Mouse (Mus musculus) R1 (cell line): ENCODE data around the gene Slit2.
A peak's percentile ranks its signal among the peaks of the same experiment; 100 is the strongest.

Experiments
- DNase-seq: peaks from one replicate; pipeline ENCODE4 v3.0.0-alpha.2; 2018; ENCODE audit warnings: low read depth, low spot score

Slit2 gene

GRCm38 (mm10) chr5:48050637-48051314 lies 67.8 kb downstream of the Slit2 start:
- DNase-seq = peak; percentile 8

- no peak for DNase-seq
Observed at GRCm38 (mm10) chr5:48058612-48059011, 75.7 kb downstream of the Slit2 start.

DNA sequence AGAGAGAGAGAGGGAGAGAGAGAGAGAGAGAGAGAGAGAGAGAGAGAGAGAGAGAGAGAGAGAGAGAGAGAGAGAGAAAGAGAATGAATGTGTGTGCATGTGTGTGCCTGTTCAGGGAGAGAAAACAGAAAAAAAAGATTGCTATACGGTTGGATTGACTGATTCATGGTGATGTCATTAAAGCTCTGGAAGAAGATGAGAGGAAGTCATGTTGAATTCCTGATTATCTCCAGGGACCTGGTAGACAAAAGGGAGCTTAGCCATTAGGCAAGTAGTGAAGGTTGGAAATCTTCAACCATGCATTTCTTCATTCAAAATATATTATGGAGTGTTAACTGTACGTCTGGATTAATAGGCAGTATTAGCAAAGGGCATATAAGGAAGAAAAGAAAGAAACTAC lies 77.8 kb downstream of the Slit2 start:
- DNase-seq = no peak

- no peak for DNase-seq
Observed at GRCm38 (mm10) chr5:48078730-48079129, 95.8 kb downstream of the Slit2 start.

DNA sequence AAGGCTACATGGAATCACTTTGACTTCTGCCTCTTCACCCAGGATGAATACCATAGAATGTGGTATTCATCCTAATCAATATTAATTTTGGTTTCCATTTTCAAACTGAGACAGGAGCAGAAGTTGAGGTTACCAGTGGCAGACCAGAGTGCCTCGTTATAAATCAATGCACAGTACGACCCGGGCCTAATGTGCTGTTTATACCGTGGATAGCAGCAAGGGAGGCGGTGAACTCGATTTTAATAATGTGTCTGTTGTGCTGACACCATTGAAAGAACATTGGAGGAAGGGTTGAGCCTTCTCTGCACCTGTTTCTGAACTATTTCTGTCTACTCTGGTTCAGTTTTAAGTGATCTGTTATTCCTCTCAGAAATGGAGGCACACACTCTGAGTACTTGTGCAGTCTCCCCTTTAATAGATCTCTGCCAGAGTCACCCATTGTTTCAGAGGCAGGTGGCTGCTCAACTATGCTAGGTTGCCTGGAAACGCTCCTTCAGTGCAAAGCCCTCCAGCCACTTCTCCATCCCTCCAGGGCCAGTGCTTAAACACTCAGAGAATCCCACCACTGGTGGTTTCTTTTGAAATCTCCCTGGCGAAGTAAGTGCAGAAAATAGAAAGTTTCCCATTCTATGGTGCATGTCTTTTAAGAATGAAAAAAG lies 98.4 kb downstream of the Slit2 start:
- DNase-seq = no peak

DNA sequence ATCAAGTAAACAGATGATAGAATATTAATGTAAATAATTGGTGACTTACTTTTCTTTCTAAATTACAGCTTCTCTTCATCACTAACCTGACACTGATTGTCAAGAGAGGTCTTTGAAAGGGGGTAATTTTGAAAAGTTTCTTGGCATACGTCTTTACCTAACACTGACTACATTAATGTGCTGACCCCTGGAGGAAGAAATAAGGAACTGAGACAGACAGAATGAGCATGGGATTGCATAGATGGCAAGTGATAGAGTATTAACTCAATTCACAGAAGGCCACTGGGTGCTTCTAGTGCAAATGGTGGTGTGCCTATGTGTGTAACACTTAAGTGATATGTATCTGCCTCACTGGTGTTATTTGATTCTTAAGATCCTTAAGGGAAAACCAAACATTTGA lies 130.5 kb downstream of the Slit2 start:
- DNase-seq = peak; percentile 3

DNA sequence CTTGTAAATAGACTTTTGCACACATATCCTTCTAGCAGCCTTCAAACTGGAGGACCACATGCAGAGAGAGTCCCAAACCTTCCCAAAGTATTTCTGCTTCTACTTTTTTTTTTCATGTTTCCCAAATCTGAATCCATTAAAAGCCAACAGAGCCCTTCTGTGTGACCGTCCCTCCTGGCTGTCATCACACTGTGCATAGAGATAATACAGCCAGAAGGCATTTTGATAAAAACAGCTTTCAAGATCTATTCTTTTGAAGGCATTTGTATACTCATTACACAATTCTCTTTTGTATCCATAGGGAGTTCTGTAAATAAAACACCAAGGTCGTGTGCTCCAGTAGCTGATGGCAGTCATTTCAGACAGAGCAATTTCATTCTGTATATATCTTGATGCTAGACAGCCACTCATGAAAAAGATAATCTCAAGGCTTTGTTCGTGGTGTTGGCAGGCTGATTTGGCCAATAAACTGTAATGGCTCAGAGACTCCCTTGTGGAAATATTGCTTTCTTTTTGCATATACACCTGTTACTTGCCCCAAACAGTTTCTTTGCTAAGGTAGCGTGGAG lies 132.1 kb downstream of the Slit2 start:
- DNase-seq = no peak

DNA sequence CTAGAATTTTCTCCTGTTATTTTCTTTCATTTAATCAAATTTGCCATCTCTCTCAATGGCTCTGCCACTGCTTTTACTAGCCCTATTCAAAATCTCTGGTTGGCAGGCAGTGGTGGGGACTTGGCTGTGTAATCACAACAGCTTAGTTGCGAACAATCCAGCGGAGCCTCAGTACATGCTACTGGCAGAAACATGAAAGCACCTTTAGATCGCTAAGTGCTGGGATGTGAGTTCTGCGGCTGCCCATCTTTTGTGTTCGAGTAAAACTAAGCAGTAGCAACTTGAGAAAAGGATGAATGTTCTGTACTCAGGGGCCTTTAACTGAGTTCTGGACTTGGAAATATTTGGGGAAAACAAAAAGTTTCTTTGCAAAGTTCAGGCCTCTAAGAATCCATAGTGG lies 139.7 kb downstream of the Slit2 start:
- DNase-seq = no peak

DNA sequence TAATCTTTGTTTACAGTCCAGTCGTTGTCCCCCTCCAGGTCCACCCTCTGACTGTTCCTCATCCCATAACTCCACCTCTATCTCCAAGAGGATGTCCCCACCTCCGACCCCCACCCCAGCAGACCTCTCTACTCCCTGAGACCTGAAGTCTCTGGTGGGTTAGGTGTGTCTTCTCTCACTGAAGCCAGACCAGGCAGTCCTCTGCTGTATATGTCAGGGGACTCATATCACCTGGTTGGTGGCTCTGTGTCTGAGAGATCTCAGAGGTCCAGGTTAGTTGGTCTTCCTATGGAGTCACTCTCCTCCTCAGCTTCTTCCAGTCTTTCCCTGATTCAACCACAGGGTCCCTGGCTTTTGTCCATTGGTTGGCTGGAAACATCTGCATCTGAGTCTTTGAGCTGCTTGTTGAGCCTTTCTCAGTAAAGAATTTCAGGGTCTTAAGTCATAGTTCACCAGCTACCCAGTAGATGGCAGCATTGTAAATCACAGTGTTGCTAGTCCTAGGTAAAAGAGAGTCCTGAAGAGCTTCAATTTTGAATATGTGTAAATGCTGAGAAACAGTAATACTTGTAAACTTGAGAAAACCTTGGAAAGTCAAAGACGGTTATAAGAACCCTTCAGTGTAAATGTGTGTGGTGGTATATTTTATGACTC lies 143.0 kb downstream of the Slit2 start:
- DNase-seq = peak; percentile 53

GRCm38 (mm10) chr5:48129981-48130380 lies 147.0 kb downstream of the Slit2 start:
- no peak for DNase-seq

DNA sequence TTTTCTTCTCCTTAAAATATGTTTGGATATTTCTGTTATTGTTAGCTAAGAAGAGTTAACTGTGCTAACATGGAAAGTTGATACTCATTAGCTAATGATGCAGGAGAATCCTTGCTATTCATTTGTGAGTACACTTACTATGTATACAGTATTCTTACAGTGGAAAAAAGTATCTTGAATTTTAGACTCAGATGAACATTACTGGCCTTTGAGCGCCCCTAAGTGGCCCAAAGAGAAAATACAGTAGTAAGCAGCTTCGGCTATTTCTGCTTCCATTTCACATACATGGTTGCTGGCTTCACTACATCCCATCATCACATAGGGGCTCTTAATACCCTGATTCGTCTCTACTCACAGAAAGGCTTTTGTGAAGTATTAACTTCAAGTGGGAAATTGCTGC lies 153.6 kb downstream of the Slit2 start:
- peak; percentile 18 for DNase-seq

DNA sequence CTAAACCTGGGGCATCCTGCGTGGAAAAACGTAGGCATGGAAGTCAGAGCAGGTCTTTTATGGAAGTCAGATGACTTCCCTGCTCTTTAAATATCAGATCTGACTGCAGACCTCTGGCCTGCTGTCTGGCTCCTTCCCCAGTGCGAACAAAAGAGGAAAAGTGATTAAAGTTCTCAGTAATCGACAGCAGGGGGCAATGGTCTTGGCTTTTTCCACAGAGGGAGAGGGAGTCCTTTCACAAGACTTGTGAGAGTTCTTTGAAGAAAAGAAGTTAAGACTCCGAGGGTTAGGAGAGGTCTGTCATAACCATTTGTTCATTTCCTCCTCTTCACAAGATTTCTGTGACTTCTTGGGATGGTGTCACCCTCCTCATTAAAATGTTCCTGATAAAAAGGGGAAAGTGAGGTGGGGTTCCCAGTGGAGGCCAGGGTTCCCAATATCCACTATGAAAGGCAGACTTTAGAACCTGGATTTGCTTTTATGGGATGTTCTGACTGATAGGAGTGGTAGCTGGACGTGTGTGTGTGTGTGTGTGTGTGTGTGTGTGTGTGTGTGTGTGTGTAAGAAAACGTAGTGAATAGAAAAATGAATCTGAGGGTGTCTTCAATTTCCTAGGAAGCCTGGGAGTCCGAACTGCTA lies 156.0 kb downstream of the Slit2 start:
- DNase-seq = peak; percentile 25

DNA sequence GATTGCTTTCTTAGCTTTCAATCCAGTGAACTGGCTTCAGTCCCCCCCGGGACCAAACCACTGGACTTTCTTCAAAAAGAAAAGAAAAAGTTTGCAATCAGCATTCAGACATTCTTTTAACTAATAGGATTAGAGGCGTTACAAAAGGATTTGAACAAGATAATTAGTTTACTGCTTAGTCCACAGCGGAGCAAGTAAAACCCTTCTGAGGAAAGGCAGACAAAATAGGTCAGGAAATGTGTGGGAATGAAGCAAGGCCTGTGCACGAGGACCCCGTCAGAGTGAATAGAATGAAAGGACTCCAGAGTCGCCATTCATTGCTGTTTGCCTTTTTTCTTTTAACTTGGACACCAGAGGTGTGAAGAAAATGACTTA lies 156.5 kb downstream of the Slit2 start:
- DNase-seq = no peak

GRCm38 (mm10) chr5:48146082-48146481 lies 163.1 kb downstream of the Slit2 start:
- DNase-seq = no peak

DNA sequence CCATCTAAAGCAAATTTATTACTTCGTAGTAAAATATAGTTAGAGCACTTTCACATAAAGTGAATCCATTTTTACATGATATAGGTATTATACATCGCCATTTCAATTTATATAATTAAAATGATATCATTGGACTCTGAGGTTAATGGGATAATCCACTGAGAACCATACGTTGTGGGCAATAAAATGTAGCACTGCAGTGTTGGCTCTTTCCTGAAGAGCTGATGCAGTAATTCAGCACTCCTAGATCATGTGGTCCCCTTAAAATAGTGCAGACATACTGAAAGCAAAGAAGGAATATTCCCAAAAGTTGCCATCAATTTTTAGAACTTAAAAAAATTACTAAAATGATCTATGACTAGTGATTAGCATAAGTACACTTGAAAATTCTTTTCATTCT lies 177.9 kb downstream of the Slit2 start:
- DNase-seq = no peak

DNA sequence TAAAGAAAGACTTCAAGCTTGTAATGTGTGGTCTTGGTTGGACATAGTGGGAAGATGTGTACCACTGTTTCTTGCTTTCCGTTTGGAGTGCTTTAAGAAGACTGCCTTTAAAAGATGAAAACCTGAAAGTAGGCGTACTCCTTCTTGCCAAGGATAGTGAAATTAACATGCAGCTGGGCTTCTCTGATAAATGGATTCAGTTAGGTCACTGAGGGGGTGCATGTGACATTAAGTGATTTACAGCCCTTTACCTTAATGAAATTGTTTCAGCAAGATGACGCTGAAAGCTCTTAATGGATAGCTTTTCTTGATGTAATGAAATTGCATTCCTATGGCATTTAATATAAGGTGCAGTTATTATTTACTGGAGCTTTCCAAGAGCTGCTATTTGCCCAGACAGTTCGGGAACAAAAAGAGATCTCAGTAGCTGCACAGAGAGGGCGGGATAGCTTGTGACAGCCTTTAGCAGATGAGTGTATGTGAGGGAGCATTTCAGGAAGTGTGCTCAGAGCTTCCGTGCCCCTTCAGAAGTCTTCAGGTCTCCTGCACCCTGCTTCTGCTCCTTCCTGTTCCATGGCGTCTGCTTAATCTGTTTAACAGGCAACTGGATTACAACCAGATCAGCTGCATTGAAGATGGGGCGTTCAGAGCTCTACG lies 198.8 kb downstream of the Slit2 start:
- no peak for DNase-seq

- DNase-seq = no peak
Observed at GRCm38 (mm10) chr5:48184358-48184757, 201.4 kb downstream of the Slit2 start.

- no peak for DNase-seq
Observed at GRCm38 (mm10) chr5:48187819-48188218, 204.9 kb downstream of the Slit2 start.

DNA sequence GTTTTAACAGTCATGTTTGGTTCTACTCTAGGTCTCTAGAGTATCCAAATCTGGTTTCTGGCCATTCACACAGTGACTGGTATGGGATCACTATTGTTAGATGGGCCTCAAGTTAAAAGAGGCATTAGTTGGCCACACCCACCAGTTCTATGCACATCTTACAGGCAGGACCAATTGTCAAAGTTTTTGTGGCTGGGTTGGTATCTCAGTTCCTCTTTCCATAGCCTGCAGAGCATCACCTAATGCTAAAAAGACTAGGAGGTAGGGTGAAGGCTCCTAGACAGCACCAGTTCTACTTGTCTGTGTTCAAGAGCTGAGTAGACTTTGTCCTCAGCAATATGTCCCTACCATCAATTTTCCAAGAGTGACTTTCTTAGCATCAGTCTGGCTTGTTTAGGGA lies 216.4 kb downstream of the Slit2 start:
- DNase-seq = no peak

DNA sequence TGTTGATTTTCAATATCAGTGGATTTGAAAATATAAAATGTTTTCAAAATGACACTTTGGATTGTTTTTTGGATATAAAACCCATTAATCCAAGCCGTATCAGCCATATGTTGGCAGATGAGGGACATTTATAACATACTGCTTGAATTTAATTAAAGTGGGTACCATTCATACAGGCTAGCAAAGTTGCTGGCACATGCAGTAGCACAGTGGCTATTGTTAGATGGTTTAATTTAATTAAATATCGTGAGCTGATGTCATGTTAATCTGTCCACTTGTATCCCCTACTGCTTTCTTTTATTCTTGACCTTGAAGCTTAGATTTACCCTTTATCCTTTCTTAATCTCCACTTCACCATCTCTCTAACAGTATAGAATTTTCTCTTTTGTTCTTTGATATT lies 232.3 kb downstream of the Slit2 start:
- no peak for DNase-seq

DNA sequence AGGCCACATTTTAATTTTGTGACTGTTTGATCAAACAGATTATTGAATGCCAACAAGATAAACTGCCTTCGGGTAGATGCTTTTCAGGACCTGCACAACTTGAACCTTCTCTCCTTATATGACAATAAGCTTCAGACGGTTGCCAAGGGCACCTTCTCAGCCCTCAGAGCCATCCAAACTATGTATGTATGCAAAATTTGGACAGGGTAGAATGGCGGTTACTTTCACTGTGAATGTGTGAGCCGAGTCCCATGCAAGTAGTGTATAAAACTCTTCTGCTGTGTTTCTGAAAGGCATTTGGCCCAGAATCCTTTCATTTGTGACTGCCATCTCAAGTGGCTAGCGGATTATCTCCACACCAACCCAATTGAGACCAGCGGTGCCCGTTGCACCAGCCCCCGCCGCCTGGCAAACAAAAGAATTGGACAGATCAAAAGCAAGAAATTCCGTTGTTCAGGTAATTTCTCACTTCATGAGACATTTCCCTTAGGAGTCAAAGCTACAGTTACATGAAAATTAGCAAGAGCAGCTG lies 236.8 kb downstream of the Slit2 start:
- DNase-seq = no peak
